Mouse (Mus musculus): ENCODE measurements around the gene Nhlrc4.

DNA sequence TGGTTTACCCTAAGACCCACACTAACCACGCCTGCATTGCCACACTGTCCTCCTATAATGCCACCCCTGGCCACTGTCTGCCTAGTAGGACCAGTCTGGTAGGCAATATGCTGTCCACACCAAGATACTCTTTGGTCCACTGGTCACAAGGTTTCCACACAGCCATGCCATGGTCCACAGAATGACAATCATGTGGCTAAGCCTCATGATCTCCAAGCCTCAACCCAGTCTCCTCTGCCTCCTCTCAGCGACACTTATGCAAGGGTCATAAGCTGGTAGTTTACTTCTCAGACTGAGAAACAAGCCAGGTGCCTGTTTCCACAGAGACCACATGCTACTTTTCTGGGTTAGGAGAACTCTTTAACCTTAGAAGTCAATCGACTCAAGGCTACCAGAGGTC is 38.2 kb upstream of the Nhlrc4 start:
- TF ChIP-seq CTCF (IDR thresholded peaks at IDR 0.05; ENCODE audit: borderline replicate concordance, extremely low read depth, insufficient read depth, insufficient read length) (no peak), POLR2A (IDR thresholded peaks at IDR 0.05; ENCODE audit: borderline replicate concordance, extremely low read depth, insufficient read depth, insufficient read length, poor library complexity, severe bottlenecking) (no peak)

Measured in brain, embryonic 14.5 days (tissue).